Mouse (Mus musculus) adrenal gland, postnatal 36 days (tissue): ENCODE results near the gene Elavl3. TPM values are rescaled to one million over a fixed set of nuclear protein-coding genes. Genes with fewer than 3 reads are reported as not detected.
A peak's percentile ranks its signal among the peaks of the same experiment; 100 is the strongest.
"Not testable (repeated sequence)": the region's sequence is repeated elsewhere in the genome, so short reads cannot be mapped to it uniquely, and the experiment has no call there.

Experiments used
- DNase-seq, 2 experiments: peaks; one replicate each; pipeline ENCODE4 v3.0.0; 2021; ENCODE audit warnings: mixed read lengths in 1 of 2
- long read RNA-seq, 2 experiments: library from polyadenylated mRNA; stranded (forward); transcript quantifications; one replicate each; pipeline ENCODE4 v2.0.0; 2021; ENCODE audit warnings: borderline sequencing depth in 2 of 2
- total RNA-seq, 2 experiments: library from RNA; stranded (reverse); gene quantifications; 2 replicates each; pipeline ENCODE4 v1.2.3; 2021

Elavl3 gene
- total RNA-seq, result 1 to 10 TPM; 1.1 to 2.0 TPM
- long read RNA-seq, experiment 1, partial matches to known transcripts, result 0 of 1 reads
- long read RNA-seq, experiment 1, other reads (novel, unspliced or antisense), result 1 of 1 reads
- long read RNA-seq, experiment 2, result 0 reads

DNA sequence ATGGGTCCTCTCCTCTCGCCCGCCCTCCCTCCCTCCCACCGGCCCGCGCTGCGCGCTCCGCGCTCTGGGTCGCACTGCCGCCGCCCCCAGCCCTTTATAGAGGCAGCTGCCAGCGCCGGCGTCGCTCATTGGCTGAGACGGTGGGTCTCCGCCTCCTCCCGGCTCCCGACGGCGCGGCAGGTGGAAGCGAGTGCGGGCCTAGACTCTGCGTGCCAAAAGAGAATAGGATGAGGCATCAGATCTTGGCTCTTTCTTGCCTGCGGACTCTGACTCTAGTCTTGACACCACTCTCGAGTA lies at the start of gene Elavl3:
Gene Elavl3, minus strand, starts transcription at position 66 of the 297 bp plus-strand sequence.
- peak; percentile 24 to 40 for DNase-seq

GRCm38 (mm10) chr9:22099922-22100321 lies 48.1 kb upstream of the Elavl3 start:
- DNase-seq, result no peak

- DNase-seq, result peak; percentile 26 to 29
Measured at GRCm38 (mm10) chr9:22098993-22099696, 47.3 kb upstream of the Elavl3 start, which contains the start of gene Cnn1. Gene Cnn1, plus strand, starts transcription at chr9:22099216.

DNA sequence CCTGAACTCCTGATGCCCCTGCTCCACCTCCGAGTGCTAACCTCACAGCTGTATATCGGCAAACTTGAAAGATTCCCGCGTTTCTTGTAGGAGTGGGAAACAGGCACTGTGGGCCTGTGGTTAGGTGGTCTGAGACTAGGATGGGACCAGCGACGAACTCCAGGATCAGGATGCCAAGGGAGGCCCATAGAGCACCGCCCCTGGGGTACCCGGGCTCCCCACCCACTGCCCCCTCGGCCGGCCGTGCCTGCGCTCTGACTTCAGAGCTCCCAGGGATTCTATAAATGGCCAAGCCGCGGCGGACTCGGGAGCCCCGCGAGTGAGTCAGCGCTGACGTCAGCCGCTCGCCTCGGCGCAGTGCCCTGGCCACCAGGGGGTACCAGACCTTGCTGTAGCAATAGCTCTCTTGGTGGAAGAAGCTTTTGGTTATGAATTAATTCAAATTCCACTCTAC lies 44.1 kb upstream of the Elavl3 start:
- peak; percentile 94 for DNase-seq

GRCm38 (mm10) chr9:22092746-22093145 lies 40.9 kb upstream of the Elavl3 start:
- no peak for DNase-seq

- DNase-seq, result peak; percentile 67 to 69
Measured at GRCm38 (mm10) chr9:22089986-22090385, 38.2 kb upstream of the Elavl3 start.

- no peak for DNase-seq
Measured at GRCm38 (mm10) chr9:22089281-22089680, 37.5 kb upstream of the Elavl3 start.

DNA sequence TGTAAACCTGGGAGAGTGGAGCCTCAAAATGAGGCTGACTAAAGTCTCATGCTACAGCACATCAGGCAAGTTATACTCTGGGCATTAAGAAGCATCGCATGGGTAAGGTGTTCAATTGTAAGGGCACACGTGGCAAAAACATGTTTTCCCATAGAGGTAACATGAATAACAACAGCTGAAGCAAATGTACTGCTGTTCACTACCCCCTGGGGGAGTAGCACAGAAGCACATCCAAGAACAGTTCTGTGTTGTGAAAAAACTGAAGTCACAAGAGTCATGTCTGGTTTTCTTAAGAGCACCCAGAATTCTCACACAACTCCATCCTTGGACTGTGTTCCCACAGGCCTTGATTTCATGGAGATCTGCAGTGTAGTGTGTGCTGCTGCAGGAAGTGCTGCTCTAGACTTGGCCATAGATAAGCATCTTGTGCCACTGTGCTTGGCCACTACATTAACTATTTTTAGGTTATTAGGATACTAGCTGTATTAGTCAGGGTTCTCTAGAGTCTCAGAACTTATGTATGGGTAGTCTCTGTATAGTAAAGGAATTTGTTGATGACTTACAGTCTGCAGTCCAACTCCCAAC lies 35.3 kb upstream of the Elavl3 start:
- DNase-seq, result no peak

DNA sequence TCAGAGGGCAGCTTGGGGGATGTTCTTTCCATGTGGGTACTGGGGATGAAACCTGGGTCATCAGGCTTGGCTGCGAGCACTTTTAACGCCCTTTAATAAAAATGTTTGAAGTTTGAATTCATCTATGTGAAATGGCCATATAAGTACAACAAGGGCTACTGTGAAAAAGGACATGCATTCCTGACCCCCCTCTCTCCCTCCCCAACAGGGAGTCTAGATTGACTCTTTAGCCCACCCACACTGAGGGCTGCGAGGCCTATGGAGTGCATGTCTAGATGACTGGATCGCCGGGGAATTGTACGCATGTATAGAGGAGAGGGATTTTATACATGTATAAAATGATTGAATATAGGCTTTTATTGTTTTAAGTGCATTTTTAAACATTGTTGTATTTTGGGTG lies 34.2 kb upstream of the Elavl3 start:
- DNase-seq, result no peak

GRCm38 (mm10) chr9:22085022-22085834 lies 33.4 kb upstream of the Elavl3 start, which contains the start of gene Ecsit:
Gene Ecsit, minus strand, starts transcription at chr9:22085438.
- peak; percentile 90 to 92 for DNase-seq

GRCm38 (mm10) chr9:22084667-22085021 lies 32.8 kb upstream of the Elavl3 start:
- DNase-seq, result no peak

DNA sequence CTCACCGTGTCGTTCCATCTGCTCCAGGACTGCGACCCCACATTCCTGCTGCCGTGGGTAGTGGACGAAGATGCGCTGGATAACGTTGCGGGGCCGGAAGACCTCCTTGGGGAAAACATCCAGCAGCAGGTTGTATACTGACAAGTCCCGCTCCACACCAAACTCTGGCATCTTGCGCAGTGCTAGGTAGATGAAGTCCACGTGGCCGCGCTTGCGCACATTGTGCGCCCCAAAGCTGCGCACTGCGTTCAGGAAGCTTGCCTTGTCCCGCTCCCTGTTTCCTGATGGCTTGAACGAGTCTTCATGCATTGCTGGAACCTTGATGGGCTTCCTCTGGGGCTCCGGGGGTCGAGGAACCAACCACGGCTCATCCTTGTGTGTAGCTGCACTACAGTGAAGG lies 24.4 kb upstream of the Elavl3 start:
- no peak for DNase-seq

DNA sequence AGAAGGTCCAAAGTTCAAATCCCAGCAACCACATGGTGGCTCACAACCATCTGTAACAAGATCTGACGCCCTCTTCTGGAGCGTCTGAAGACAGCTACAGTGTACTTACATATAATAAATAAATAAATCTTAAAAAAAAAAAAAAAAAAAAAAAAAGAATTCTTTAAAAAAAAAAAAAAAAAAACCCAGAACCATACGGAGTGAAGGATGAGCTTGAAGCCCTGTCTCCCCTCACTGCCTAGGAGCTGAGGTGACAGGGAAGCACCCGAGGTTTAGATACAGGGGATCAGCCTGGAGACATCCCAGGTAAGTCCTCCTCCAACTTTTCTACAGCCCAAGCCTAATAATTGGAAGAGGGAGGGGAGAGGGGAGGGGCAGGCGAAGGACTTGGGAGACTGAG lies 24.0 kb upstream of the Elavl3 start:
- DNase-seq, result not testable (repeated sequence)

- DNase-seq, result no peak
Measured at GRCm38 (mm10) chr9:22072276-22072675, 20.5 kb upstream of the Elavl3 start.

DNA sequence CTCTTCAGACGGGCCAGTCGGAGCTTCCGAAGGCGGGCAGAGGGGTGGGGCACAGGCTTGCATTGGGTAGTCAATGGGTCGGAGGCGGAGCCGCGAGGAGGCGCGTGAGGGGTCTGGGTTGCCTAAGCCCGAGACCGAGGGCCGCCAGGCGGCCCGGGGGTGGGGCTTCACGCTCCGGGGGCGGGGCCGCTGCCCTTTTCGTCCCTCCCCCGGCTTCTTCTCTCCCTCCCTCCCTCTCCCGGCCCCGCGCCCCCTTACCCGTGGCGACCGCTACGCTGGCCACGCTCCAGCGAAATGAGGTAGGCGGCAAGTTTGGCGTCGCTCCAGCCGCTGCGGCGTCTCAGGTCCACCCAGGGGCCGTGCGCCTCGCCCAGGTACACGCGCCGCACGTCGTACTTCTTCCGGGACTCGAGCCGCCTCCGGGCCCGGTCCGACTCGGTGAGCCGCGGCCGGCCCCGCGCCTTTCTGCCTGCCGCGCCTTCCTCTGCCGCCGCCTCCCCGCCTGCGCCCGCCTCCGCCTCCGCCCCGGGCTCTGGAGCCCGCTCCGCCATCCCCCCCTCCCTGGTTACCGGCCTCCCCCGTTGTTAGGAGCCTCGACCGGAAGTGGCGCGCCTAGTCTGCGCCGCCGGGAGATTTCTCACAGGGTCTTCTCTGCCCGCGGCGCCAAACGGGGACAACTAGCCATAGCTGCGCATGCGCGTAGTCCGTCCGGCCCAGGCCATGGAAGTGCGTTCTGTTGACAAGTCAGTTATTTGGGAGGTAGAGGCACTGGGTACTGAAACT lies 19.2 kb upstream of the Elavl3 start, which contains the start of the genes Gm49318 and Zfp653:
Gene Gm49318, minus strand, starts transcription at position 469 of the 783 bp plus-strand sequence.
Gene Zfp653, minus strand, starts transcription at position 586 of the 783 bp plus-strand sequence.
- peak; percentile 97 to 98 for DNase-seq

- no peak for DNase-seq
Measured at GRCm38 (mm10) chr9:22069881-22070553, 18.2 kb upstream of the Elavl3 start.

DNA sequence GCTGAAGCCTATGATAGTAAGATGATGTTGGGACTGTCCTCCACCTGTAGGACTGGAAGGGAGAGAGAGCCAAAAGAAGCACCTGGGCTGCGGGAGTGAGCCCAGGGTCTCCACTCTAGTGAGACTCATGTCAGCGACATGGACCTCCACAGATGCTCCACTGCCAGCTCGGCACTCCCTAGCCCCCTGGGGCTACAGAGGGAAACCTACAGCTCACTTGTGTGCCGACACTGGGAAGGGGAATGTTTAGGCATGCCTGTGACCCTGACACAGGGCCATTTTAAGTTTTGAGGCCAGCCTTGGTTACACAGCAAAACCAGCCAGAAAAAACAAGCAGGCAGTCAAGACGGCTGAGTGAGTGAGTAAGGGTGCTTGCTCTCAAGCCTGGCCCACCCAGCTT lies 15.4 kb upstream of the Elavl3 start:
- DNase-seq, result no peak

GRCm38 (mm10) chr9:22066433-22066832 lies 14.6 kb upstream of the Elavl3 start:
- DNase-seq, result peak; percentile 73 to 82

GRCm38 (mm10) chr9:22065642-22066041 lies 13.8 kb upstream of the Elavl3 start:
- DNase-seq, result no peak

DNA sequence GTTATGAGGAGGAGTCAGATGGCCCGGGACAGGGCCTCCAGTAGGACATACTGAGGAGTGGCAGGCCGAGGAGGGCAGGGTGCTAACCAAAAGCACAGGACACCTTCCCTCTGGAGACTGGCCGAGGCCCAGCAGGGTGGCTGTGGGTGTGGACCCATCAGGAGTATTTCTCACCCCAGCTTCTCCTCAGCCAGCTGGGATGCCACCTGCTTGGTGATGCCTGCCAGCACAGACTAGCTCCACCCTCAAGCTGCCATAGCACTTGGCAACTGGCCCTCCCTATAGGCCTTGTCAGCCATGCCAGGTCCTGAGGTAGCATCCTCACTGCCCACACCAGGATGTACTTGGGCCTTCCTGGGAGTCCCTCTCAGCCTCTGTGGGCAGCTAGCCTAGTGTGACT lies 12.5 kb upstream of the Elavl3 start:
- DNase-seq, result no peak

DNA sequence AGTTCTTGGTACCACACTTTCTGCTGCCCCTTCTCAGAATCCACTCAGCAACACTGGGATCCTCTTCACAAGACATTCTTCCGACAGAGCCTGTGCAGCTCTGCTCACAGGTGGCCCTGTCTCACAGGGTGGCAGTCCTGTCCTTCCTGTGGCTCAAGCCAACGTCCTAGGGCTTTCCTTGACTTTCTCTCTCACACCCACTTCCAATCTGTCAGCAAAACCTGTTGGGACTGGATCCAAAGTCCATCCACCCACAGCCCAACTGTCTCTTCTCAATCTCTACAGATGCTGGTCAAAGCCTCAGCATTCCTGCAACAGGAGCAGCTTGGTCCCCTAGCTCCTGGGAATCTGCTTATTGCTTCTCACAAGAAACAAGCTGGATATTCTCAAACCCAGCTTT lies 9.5 kb upstream of the Elavl3 start:
- no peak for DNase-seq
